Mouse (Mus musculus) gastrocnemius, postnatal 14 days (tissue): ENCODE results near the gene Rcan2. TPM values are rescaled to one million over a fixed set of nuclear protein-coding genes. Genes with fewer than 3 reads are reported as not detected.

Source experiments
- DNase-seq: peaks from one replicate; pipeline ENCODE4 v3.0.0; 2021; ENCODE audit warnings: mixed read lengths
- intact Hi-C: fragments of 180-260 bp; cut with DNase I; formaldehyde crosslinking; loops from one replicate; pipeline ENCODE4 v1.15.1; 2025; ENCODE audit warnings: low total_unique reads
- total RNA-seq, 2 experiments: library from RNA; stranded (reverse); gene quantifications; 2 replicates each; pipeline ENCODE4 v1.2.3; 2021

The Rcan2 gene
- total RNA-seq, 2 experiments from 2014 or later = 20.5 to 27.2 TPM

- intact Hi-C loops = no loop called here
- DNase-seq = no peak
Observed at GRCm38 (mm10) chr17:43900133-43900532, 99.0 kb downstream of the Rcan2 start.

- DNase-seq = no peak
- intact Hi-C loops = no loop called here
Observed at GRCm38 (mm10) chr17:43901474-43901873, 100.3 kb downstream of the Rcan2 start.

GRCm38 (mm10) chr17:43903807-43904771 is 102.9 kb downstream of the Rcan2 start:
- peak; percentile 5 for DNase-seq

GRCm38 (mm10) chr17:43904896-43905295 is 103.7 kb downstream of the Rcan2 start:
- no peak for DNase-seq
- intact Hi-C loops = no loop called here

More at GRCm38 (mm10) chr17:43903807-43904771, 102.9 kb downstream of the Rcan2 start:
- intact Hi-C loops = no loop called here

GRCm38 (mm10) chr17:43906728-43907127 is 105.6 kb downstream of the Rcan2 start:
- intact Hi-C loops = no loop called here
- DNase-seq = no peak

- no peak for DNase-seq
- intact Hi-C loops = no loop called here
Observed at GRCm38 (mm10) chr17:43916128-43916527, 115.0 kb downstream of the Rcan2 start.

DNA sequence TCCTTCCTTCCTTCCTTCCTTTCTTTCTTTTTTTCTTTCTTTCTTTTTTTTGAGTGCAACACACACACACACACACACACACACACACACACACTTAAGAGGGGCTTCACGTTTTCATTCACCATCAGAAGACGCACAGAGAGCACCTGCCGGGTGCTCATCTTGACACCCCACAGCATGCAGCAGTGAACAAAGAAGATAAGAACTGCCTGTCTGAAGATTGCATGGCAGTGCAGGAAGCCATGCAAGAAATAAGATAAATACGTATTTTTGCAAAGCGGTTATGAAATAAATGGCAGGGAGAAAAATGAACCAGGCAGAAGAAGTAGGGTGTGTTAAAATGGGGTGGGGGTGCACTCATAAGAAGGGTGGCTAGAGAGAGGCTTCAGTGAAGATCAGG is 116.0 kb downstream of the Rcan2 start:
- DNase-seq = no peak
- intact Hi-C loops = no loop called here

- DNase-seq = no peak
- intact Hi-C loops = loop anchor here (10.0 kb wide), 1 partner anchor 45 kb away; no protein-coding TSS in a partner anchor
Observed at GRCm38 (mm10) chr17:43929856-43930255, 128.7 kb downstream of the Rcan2 start.

DNA sequence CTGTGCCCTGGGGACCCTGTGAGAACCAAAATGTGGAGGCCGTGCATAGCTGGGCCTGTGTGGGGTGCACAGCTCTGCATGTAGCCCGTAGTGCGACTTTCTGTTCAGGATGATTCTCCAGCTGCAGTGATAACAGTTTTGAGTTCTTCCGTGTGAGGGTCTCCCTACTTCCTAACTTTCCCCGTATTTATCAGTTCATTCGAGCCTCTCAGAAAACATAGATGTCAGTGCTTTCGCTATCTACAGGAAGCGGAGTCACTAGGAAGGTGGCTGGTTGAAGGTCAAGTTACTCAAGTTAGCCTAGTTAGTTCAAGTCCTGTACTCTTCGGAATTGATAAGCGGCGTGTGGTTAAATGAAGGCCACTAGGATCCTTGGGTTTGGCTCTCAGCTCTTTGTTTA is 130.6 kb downstream of the Rcan2 start:
- DNase-seq = no peak
- intact Hi-C loops = loop anchor here (10.0 kb wide), 1 partner anchor 47 kb away; no protein-coding TSS in a partner anchor

- intact Hi-C loops = loop anchor here (10.0 kb wide), 1 partner anchor 49 kb away; no protein-coding TSS in a partner anchor
- no peak for DNase-seq
Observed at GRCm38 (mm10) chr17:43934056-43934455, 132.9 kb downstream of the Rcan2 start.

GRCm38 (mm10) chr17:43952219-43952618 is 151.1 kb downstream of the Rcan2 start:
- intact Hi-C loops = no loop called here
- DNase-seq = no peak

GRCm38 (mm10) chr17:43952661-43953534 is 151.7 kb downstream of the Rcan2 start:
- intact Hi-C loops = no loop called here
- no peak for DNase-seq

DNA sequence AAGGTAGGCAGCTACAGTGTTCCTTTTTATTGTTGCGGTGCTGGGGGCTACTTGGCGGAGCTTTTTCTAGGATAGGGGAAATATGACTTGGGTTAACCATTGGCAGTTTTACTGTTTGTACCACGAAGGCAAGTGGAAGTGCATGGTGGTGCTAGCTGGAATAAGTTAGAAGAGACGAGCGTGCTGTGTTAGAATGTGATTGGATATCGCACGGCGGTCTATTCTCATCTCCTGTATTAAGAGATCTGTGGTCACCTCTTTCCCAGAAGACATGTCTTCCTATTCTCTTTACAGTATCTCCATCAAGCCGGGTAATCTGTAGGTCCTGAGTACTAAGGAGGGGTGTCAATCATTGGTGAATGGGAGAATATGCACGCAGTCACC is 152.4 kb downstream of the Rcan2 start:
- intact Hi-C loops = no loop called here
- DNase-seq = no peak

DNA sequence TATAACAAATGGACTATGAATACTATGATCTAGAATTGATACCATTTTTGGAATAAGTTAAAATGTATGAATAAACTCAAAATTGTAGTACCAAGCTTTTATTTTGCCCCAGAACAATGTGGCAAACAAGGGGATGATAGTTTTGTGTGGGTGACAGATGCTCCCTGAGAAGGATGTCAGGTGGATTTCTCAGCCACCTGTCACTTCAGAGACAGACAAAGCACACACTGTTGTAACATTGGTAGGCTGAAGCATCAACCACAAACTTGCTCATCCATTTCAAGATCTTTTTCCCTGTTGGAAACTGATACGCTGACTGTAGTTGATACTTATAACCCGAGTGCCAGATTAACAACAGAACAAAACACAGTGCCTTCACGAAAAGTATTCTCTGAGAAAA is 158.6 kb downstream of the Rcan2 start:
- DNase-seq = no peak
- intact Hi-C loops = no loop called here

DNA sequence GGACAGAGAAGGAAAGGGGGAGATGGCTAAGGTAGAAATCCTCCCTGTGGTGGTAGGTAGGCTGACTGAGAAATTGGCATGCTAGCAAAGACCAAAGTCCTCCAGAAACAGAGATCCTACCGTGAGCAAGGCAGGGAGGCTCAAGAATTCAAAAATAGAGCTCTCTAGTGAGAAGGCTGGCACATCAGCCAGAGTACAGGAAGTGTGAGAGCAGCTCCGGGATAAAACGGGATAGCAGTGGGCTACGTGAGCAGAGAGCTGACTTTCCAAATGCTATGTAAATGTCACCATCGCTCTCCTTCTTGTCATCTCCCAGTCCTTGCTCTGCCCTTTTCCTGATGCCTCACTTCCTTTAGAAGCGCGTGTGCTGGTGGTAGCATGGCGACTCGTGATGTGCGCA is 168.8 kb downstream of the Rcan2 start:
- intact Hi-C loops = no loop called here

GRCm38 (mm10) chr17:43977572-43977971 is 176.4 kb downstream of the Rcan2 start:
- DNase-seq = no peak
- intact Hi-C loops = no loop called here

More for the DNA sequence above, 168.8 kb downstream of the Rcan2 start:
- DNase-seq = no peak

- DNase-seq = no peak
- intact Hi-C loops = no loop called here
Observed at GRCm38 (mm10) chr17:43979925-43980324, 178.8 kb downstream of the Rcan2 start.

DNA sequence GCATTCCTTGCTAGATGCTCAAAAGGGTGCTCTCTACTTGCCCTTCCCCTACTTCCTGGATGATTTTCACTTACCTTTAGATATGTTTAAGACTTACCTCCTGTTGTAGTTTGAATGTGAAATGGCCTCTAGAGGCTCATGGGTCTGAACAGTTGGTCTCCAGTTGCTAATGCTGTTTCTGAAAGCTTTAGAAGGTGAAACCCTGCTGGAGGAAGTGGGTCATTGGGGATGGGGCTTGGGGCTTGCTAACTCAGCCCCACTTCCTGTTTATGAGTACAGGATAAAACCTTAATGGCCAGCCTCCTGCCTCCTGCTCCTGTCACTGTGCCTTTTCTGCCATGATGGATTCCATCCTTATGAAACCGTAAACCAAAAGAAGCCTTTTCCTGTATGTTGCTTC is 181.4 kb downstream of the Rcan2 start:
- intact Hi-C loops = no loop called here
- DNase-seq = no peak

- intact Hi-C loops = no loop called here
- no peak for DNase-seq
Observed at GRCm38 (mm10) chr17:43989334-43989945, 188.3 kb downstream of the Rcan2 start.

GRCm38 (mm10) chr17:43990957-43991383 is 189.8 kb downstream of the Rcan2 start:
- no peak for DNase-seq
- intact Hi-C loops = no loop called here
